Mouse (Mus musculus): ENCODE measurements around the gene Olfr938. TPM values are rescaled to one million over a fixed set of nuclear protein-coding genes. Genes with fewer than 3 reads are reported as not detected.

Olfr938 gene
- not detected in 2 replicates for total RNA-seq (2014; rRNA removed)
- not detected in 2 replicates for polyA plus RNA-seq (2015; fragmentation: Nextera tagmentation; extraction: Ambion mirVana)

DNA sequence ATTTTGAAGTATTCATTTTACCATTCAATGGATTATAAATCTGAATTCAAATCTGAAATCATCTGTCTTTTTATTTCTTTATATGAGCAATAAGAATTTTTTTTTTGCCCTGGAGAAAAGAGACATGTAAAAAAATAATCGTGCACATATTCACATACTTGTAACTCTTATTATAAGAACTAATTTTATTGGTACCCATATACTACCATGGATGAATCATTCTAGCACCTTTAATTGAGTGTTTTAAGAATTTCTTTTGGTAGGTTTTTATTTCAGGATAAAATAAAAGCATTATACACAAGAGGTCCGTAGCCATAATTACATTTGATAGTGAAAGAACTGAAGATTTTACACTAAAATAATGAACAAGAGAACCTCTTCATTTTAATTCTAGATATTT lies at the start of gene Olfr938:
Gene Olfr938 (minus strand): TSS at position 101 of the 400 bp plus-strand sequence.
- H3K9me3 ChIP-seq (ENCODE audit: low read length) = no peaks in the 10 kb centered on the region
- H3K4me1 ChIP-seq (ENCODE audit: insufficient read depth, low read length) = no peaks in the 10 kb centered on the region
- no peak within 1 kb of the TSS for H3K9ac ChIP-seq (replicated peaks; ENCODE audit: low read length)
- WGBS = 90% methylated on average over 2 of the region's 2 CpGs
- H3K36me3 ChIP-seq (ENCODE audit: insufficient read depth, low read length) = no peaks in the 10 kb centered on the region
- no peak for ATAC-seq
- H3K4me2 ChIP-seq (ENCODE audit: low read depth, low read length) = no peak within 1 kb of the TSS
- H3K4me3 ChIP-seq (ENCODE audit: low read length) = no peak within 1 kb of the TSS
- TF ChIP-seq CTCF (IDR thresholded peaks at IDR 0.05; ENCODE audit: low read depth) = no peak
- DNase-seq (ENCODE audit: low spot score) = no peak
- H3K27me3 ChIP-seq (ENCODE audit: insufficient read depth, low read length) = no peaks in the 10 kb centered on the region
- no peak within 1 kb of the TSS for H3K27ac ChIP-seq

DNA sequence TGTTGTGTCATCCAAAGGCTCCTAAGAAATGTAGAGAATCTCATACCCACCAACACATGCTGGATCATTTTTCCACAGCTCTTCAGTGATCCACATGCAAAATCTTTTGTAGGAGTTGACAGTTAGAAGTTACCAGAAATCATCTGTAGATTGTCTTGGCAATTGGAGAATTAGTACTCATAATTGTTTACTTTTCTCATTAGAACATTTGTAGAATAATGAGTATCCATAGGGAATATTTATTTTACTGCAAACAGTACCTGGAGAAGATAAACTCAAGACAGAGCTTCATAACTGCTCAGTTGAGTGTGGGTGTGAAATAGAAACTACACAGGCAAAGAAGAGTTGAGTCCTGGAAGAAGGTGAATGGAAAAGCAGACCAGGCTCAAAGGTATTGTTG lies 49.1 kb upstream of the Olfr938 start, which contains the start of gene Olfr27:
Gene Olfr27 (plus strand): TSS at position 301 of the 400 bp plus-strand sequence.
- H3K4me2 ChIP-seq (ENCODE audit: low read depth, low read length) = no peak within 1 kb of the TSS
- H3K27me3 ChIP-seq (ENCODE audit: insufficient read depth, low read length) = no peaks in the 10 kb centered on the region
- DNase-seq (ENCODE audit: low spot score) (no peak), ATAC-seq (no peak)
- no peak within 1 kb of the TSS for H3K4me3 ChIP-seq (ENCODE audit: low read length)
- no peaks in the 10 kb centered on the region for H3K4me1 ChIP-seq (ENCODE audit: insufficient read depth, low read length)
- no peak for TF ChIP-seq CTCF (IDR thresholded peaks at IDR 0.05; ENCODE audit: low read depth)
- H3K9ac ChIP-seq (replicated peaks; ENCODE audit: low read length) = no peak within 1 kb of the TSS
- H3K9me3 ChIP-seq (ENCODE audit: low read length) = no peaks in the 10 kb centered on the region
- H3K27ac ChIP-seq = no peak within 1 kb of the TSS
- H3K36me3 ChIP-seq (ENCODE audit: insufficient read depth, low read length) = no peaks in the 10 kb centered on the region

DNA sequence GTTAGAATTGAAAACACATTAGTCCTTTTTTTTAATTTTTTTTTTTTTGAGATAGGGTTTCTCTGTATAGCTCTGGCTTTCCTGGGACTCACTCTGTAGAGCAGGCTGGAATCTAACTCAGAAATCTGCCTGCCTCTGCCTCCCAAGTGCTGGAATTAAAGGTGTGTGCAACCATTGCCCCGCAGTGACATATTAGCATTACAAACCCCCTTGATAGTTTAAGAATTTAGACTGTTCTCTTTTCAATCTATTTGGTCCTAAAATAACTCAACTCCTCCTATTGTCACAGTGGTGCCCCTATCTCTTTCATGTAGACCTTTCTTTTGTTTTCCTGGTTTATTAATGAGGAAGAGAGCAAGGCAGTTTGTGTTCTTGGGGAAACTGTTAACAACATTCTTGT lies 48.6 kb upstream of the Olfr938 start:
- H3K4me3 ChIP-seq (ENCODE audit: low read length) = no peak overlapping the region
- 79% methylated on average over 1 of the region's 1 CpGs for WGBS
- no peaks in the 10 kb centered on the region for H3K9me3 ChIP-seq (ENCODE audit: low read length)
- H3K9ac ChIP-seq (replicated peaks; ENCODE audit: low read length) = no peak overlapping the region
- DNase-seq (ENCODE audit: low spot score) (no peak), ATAC-seq (no peak)
- no peaks in the 10 kb centered on the region for H3K27me3 ChIP-seq (ENCODE audit: insufficient read depth, low read length)
- TF ChIP-seq CTCF (IDR thresholded peaks at IDR 0.05; ENCODE audit: low read depth) = no peak
- H3K4me2 ChIP-seq (ENCODE audit: low read depth, low read length) = no peak overlapping the region
- no peak overlapping the region for H3K27ac ChIP-seq
- H3K36me3 ChIP-seq (ENCODE audit: insufficient read depth, low read length) = no peaks in the 10 kb centered on the region
- H3K4me1 ChIP-seq (ENCODE audit: insufficient read depth, low read length) = no peaks in the 10 kb centered on the region

- DNase-seq (ENCODE audit: low spot score) = no peak
- Histone ChIP-seq H3K4me1 (ENCODE audit: insufficient read depth, low read length) (no peaks in the 10 kb centered on the region), H3K4me3 (ENCODE audit: low read length) (no peak within 1 kb of the TSS), H3K9me3 (ENCODE audit: low read length) (no peaks in the 10 kb centered on the region), H3K9ac (replicated peaks; ENCODE audit: low read length) (no peak within 1 kb of the TSS), H3K4me2 (ENCODE audit: low read depth, low read length) (no peak within 1 kb of the TSS), H3K27me3 (ENCODE audit: insufficient read depth, low read length) (no peaks in the 10 kb centered on the region), H3K27ac (no peak within 1 kb of the TSS), H3K36me3 (ENCODE audit: insufficient read depth, low read length) (no peaks in the 10 kb centered on the region)
- no peak for ATAC-seq
- WGBS = 89% methylated on average over 1 of the region's 1 CpGs
- no peak for TF ChIP-seq CTCF (IDR thresholded peaks at IDR 0.05; ENCODE audit: low read depth)
Observed at GRCm38 (mm10) chr9:39064851-39065250, 13.8 kb downstream of the Olfr938 start, which contains the start of gene Olfr937. Olfr937 (minus strand) TSS chr9:39064951.

Small RNA genes lying within 50 kb of the gene (microRNA-seq; reads per million reads assigned to microRNA genes)
- gene Gm25032 (0 reads per million in 2 experiments), gene Gm25529 (0 reads per million in 2 experiments)

Other genes starting within 250 kb of the Olfr938 start
- not detected in 2 replicates for gene Olfr924, start 234.4 kb downstream of the Olfr938 start, total RNA-seq (2014; rRNA removed)
- not detected in 2 replicates for gene Olfr924, start 234.4 kb downstream of the Olfr938 start, polyA plus RNA-seq (2015; fragmentation: Nextera tagmentation; extraction: Ambion mirVana)
- gene Olfr26, start 223.8 kb downstream of the Olfr938 start, total RNA-seq (2014; rRNA removed) = not detected in 2 replicates
- not detected in 2 replicates for gene Olfr26, start 223.8 kb downstream of the Olfr938 start, polyA plus RNA-seq (2015; fragmentation: Nextera tagmentation; extraction: Ambion mirVana)
- gene Olfr926, start 201.8 kb downstream of the Olfr938 start, total RNA-seq (2014; rRNA removed) = not detected in 2 replicates
- gene Olfr926, start 201.8 kb downstream of the Olfr938 start, polyA plus RNA-seq (2015; fragmentation: Nextera tagmentation; extraction: Ambion mirVana) = not detected in 2 replicates
- gene Olfr930, start 149.1 kb downstream of the Olfr938 start, total RNA-seq (2014; rRNA removed) = not detected in 2 replicates
- not detected in 2 replicates for gene Olfr930, start 149.1 kb downstream of the Olfr938 start, polyA plus RNA-seq (2015; fragmentation: Nextera tagmentation; extraction: Ambion mirVana)
- not detected in 2 replicates for gene Olfr933, start 106.6 kb downstream of the Olfr938 start, total RNA-seq (2014; rRNA removed)
- not detected in 2 replicates for gene Olfr933, start 106.6 kb downstream of the Olfr938 start, polyA plus RNA-seq (2015; fragmentation: Nextera tagmentation; extraction: Ambion mirVana)
- gene Olfr934, start 90.6 kb downstream of the Olfr938 start, total RNA-seq (2014; rRNA removed) = not detected in 2 replicates
- not detected in 2 replicates for gene Olfr934, start 90.6 kb downstream of the Olfr938 start, polyA plus RNA-seq (2015; fragmentation: Nextera tagmentation; extraction: Ambion mirVana)
- gene Olfr935, start 79.2 kb downstream of the Olfr938 start, total RNA-seq (2014; rRNA removed) = not detected in 2 replicates
- gene Olfr935, start 79.2 kb downstream of the Olfr938 start, polyA plus RNA-seq (2015; fragmentation: Nextera tagmentation; extraction: Ambion mirVana) = not detected in 2 replicates
- not detected in 2 replicates for gene Olfr146, start 55.5 kb downstream of the Olfr938 start, total RNA-seq (2014; rRNA removed)
- not detected in 2 replicates for gene Olfr146, start 55.5 kb downstream of the Olfr938 start, polyA plus RNA-seq (2015; fragmentation: Nextera tagmentation; extraction: Ambion mirVana)
- not detected in 2 replicates for gene Olfr937, start 13.9 kb downstream of the Olfr938 start, total RNA-seq (2014; rRNA removed)
- gene Olfr937, start 13.9 kb downstream of the Olfr938 start, polyA plus RNA-seq (2015; fragmentation: Nextera tagmentation; extraction: Ambion mirVana) = not detected in 2 replicates
- not detected in 2 replicates for gene Olfr27, start 49.2 kb upstream of the Olfr938 start, total RNA-seq (2014; rRNA removed)
- not detected in 2 replicates for gene Olfr27, start 49.2 kb upstream of the Olfr938 start, polyA plus RNA-seq (2015; fragmentation: Nextera tagmentation; extraction: Ambion mirVana)
- gene Olfr943, start 87.4 kb upstream of the Olfr938 start, total RNA-seq (2014; rRNA removed) = not detected in 2 replicates
- not detected in 2 replicates for gene Olfr943, start 87.4 kb upstream of the Olfr938 start, polyA plus RNA-seq (2015; fragmentation: Nextera tagmentation; extraction: Ambion mirVana)
- not detected in 2 replicates for gene Olfr944, start 123.0 kb upstream of the Olfr938 start, total RNA-seq (2014; rRNA removed)
- gene Olfr944, start 123.0 kb upstream of the Olfr938 start, polyA plus RNA-seq (2015; fragmentation: Nextera tagmentation; extraction: Ambion mirVana) = not detected in 2 replicates
- not detected in 2 replicates for gene Olfr1537, start 171.1 kb upstream of the Olfr938 start, total RNA-seq (2014; rRNA removed)
- not detected in 2 replicates for gene Olfr1537, start 171.1 kb upstream of the Olfr938 start, polyA plus RNA-seq (2015; fragmentation: Nextera tagmentation; extraction: Ambion mirVana)
- not detected in 2 replicates for gene Olfr945, start 197.9 kb upstream of the Olfr938 start, total RNA-seq (2014; rRNA removed)
- not detected in 2 replicates for gene Olfr945, start 197.9 kb upstream of the Olfr938 start, polyA plus RNA-seq (2015; fragmentation: Nextera tagmentation; extraction: Ambion mirVana)
- gene Olfr948, start 247.2 kb upstream of the Olfr938 start, total RNA-seq (2014; rRNA removed) = not detected in 2 replicates
- not detected in 2 replicates for gene Olfr948, start 247.2 kb upstream of the Olfr938 start, polyA plus RNA-seq (2015; fragmentation: Nextera tagmentation; extraction: Ambion mirVana)